Mouse (Mus musculus) lung, postnatal 25 days (tissue): ENCODE measurements around the gene Gm11937.

Experiments
- DNase-seq: peaks from one replicate; pipeline ENCODE4 v3.0.0; 2022; ENCODE audit warnings: low spot score

The Gm11937 gene

DNA sequence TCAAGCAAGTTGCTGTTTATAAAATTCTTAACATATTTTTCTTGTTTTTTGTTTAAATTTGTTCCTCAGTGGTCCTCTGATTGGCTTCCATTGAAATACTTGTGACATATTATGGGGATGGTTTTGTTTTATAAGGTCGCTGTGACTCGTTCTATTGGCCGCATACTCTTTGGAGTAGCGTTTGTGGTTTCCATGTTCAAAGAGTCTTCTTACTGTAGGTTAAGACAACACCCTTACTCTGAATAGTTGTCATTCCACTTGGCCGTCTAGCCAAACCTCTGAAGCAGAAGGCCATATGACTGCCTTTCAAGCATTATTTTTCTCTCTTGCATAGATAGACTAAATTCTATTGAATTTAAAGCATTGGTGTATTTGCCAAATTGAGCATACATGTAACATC is 28.9 kb downstream of the Gm11937 start:
- DNase-seq = no peak

DNA sequence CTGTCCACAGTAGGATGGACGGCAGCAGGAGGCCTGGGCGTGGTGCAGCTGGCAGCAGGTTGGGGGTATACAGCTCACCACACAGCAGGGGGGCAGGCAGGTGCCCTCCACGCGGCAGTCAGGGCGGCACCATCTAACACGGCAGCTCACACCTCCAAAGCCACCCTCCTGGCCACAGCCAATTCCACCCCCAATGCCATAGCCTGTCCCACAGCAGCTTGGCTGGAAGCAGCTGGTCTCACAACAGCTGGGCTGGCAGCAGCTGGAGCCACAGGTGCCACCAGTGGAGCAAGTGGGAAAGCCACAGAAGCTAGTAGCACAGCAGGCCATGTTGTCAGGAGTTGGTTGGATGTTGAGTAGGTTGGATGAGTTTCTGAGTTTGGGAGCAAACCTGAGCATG is 29.4 kb downstream of the Gm11937 start, which contains the start of gene Krtap1-5:
Gene Krtap1-5, minus strand, starts transcription at position 381 of the 400 bp plus-strand sequence.
- no peak for DNase-seq

DNA sequence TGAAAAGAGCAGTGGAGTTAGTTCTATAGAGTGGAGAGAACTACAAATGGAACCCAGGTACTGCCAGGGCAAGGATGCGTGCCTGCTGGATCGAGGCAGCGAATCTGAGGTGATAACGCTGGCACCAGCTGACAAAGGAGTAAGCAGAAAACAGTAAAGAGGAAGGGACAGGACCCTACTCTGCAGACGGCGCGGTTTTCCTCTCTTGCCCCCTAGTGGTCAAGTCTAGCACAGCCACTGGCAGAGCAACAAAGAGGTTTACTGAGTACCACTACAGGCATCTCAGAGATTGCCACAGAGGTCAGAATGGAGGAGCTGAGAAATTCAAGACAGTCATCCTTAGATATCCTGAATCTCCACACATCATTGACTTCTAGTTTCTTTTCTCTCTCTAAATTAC is 35.9 kb downstream of the Gm11937 start:
- DNase-seq = peak; percentile 79

DNA sequence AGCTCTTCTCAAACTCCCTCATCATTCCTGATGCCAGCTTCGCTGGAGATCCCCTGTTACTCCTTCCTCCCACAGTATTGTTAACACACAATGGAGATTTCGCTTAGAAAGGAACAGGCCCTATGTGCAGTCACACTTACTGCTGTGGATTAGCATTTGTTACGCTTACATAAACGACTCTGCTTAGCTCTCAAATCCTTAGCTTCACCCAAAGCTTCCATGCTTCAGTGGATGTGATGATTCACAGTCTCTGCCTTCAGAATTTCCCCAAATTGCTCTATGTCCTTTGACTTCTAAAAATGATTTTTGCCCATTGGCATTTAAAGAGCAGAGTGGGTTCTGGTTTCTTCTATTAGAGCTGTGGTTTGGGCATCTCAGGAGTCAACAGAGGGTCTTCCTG is 36.8 kb downstream of the Gm11937 start:
- DNase-seq = no peak

DNA sequence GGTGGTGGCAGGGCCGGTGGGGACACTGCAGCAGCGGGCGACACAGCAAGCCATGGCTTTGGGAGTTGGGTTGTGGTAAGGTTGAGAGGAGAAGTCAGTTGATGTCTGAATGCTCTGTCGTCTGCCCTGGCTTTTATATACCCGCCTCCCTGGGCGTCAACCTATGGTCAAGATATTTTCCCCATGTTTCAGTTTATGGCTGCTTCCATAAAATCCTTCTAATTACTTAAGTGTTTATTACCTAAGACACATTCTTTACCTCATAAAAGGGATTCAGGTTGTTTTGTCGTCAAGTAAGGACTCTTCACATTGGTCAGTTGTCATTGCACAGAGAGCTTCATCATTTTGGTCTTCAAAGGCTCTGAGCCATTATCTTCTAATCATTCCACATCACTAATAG is 43.5 kb downstream of the Gm11937 start, which contains the start of gene Krtap3-1:
Gene Krtap3-1, minus strand, starts transcription at position 101 of the 400 bp plus-strand sequence.
- no peak for DNase-seq

DNA sequence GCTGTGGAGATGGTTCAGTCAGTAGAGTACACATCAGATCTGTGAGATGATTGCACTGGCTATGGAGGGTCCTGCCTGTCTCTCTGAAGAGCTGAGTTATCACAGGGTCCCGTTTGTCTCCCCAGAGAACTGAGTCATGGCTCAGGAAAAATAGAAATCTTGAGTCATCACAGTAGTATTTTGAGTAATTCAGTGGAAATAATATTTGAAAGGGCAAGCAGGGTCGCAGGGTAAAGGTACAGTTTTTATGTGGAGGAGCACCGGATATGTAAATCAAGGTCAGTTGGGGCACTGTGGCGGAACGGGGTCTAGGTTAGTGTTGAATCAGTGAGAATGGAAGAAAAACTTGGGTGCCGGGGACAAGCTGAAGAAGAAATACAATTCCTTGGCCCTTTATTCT is 47.4 kb downstream of the Gm11937 start:
- DNase-seq = no peak
